Mouse (Mus musculus) brain, adult 2 months (tissue): ENCODE measurements around the gene Tmub2.

ENCODE experiments used
- DNase-seq: peaks from one replicate; pipeline ENCODE4 v3.0.0; 2011; ENCODE audit warnings: low read depth, low spot score

The Tmub2 gene

GRCm38 (mm10) chr11:102284501-102285094, at the start of gene Tmub2:
Gene Tmub2, plus strand, starts transcription at chr11:102284931.
- DNase-seq: peak; percentile 99

DNA sequence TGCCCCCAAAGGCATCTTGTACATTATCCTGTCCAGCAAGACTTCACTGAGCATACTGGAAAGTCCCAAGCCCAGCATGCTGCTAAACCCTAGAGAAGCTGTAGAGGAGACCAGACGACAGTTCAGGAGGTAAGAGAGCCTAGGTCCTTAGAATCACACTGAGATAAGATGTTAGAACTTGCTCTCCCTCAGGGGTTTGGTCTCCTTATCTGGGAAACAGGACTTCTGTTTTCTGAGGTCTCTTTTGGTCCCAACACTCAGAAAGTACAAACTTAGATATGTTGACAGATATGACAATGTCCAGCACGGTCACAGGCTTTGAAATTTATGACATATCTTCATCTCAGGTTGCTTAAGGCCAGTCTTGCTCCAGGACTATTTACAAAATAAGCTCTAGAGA, 48.7 kb upstream of the Tmub2 start:
- DNase-seq: no peak

- DNase-seq: no peak
Measured at GRCm38 (mm10) chr11:102240636-102241035, 44.1 kb upstream of the Tmub2 start.

GRCm38 (mm10) chr11:102241246-102241645, 43.5 kb upstream of the Tmub2 start:
- no peak for DNase-seq

DNA sequence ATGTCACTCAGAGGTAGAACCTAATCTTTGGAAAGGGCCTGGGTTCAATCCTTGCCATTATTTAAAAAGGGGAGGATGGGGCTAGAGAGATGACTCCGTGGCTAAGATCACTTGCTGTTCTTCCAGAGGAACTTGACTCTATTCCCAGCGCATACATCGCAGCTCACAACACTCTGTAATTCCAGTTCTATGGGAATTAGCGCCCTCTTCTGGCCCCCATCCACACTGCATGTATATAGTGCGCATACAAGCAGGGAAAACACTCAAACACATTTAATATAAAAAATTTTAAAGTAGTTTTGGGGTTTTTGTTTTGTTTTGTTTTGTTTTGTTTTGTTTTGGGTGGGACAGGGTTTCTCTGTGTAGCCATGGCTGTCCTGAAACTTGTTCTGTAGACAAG, 42.9 kb upstream of the Tmub2 start:
- no peak for DNase-seq

- DNase-seq: peak; percentile 96
Measured at GRCm38 (mm10) chr11:102244926-102245449, 39.7 kb upstream of the Tmub2 start.

GRCm38 (mm10) chr11:102245581-102246272, 39.0 kb upstream of the Tmub2 start:
- DNase-seq: no peak

- DNase-seq: no peak
Measured at GRCm38 (mm10) chr11:102246273-102246635, 38.5 kb upstream of the Tmub2 start.

- no peak for DNase-seq
Measured at GRCm38 (mm10) chr11:102246871-102247270, 37.9 kb upstream of the Tmub2 start.

DNA sequence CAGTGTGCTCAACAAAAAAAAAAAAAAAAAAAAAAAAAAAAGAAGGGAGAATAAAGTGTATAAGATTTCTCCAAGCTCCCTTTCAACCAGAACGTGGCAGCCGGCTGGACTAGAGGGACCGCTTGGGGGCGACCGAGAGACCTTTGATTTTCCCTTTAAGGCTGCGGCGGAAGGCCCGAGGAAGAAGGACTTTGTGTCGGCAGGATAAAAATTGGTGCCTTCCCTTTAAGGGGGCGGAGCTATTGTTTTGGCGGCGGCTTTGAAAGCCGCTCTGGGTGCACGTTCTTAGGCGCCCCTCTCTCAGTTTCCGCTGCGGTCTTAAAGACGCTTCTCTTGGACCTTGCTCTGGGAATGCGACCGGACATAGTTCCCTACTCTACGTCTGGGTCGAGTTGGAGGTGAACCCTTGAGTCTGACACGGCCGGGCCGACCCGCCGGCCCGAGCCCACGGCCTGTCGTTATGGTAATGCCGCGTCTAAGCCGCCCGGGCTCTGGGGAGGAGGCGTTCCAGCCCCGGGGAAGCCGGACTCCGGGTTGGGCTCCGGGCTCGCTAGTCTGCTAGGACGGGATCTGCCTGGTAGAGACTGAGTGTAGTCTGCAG, 36.0 kb upstream of the Tmub2 start, which contains the start of gene BC030867:
Gene BC030867, plus strand, starts transcription at position 253 of the 601 bp plus-strand sequence.
- DNase-seq: peak; percentile 97

GRCm38 (mm10) chr11:102249351-102250090, 35.2 kb upstream of the Tmub2 start:
- DNase-seq: no peak

DNA sequence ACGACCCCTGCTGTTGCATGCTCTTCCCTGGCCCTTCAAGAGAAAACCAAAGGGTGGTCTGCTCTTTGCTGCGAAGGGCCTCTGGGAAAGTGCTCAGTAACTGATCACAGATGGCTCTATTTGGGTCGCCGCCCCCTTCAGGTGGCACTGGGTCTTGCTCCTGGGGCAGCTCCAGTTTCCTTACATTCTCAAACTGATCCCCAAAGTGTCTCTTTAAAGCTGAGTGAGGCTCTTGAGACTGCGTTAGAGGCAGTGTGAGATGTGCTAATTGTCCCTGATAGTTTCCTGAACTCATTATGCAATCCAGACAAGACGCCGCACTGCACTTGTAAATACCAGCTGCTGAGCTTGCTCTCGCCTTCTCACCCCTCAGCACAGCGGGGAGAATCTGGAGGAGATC, 27.2 kb upstream of the Tmub2 start:
- DNase-seq: peak; percentile 70

GRCm38 (mm10) chr11:102258095-102258494, 26.6 kb upstream of the Tmub2 start:
- no peak for DNase-seq

- peak; percentile 12 for DNase-seq
Measured at GRCm38 (mm10) chr11:102258521-102258920, 26.2 kb upstream of the Tmub2 start.

- no peak for DNase-seq
Measured at GRCm38 (mm10) chr11:102263211-102263610, 21.5 kb upstream of the Tmub2 start.

DNA sequence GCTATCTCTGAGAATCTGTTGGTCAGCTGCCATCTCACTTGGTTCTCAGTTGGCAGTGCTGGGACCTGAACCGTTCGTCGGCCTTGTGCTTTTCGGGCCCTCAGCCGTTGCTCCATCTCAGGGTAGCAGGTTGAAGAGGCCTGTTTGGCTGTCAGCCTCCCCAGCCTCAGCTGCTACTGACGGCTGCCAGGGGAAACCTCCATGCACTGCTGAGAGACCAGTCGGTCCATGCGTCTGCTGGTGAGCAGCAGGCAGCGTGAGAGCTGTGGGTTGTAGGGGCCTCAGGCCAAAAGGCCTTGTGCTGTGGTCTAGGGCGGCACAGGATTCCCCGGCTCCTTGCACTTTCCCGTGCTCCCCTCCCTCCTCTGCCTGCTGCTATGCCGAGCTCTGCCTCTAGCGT, 18.9 kb upstream of the Tmub2 start:
- DNase-seq: peak; percentile 78

GRCm38 (mm10) chr11:102266631-102267355, 17.9 kb upstream of the Tmub2 start:
- DNase-seq: no peak

GRCm38 (mm10) chr11:102267480-102267879, 17.3 kb upstream of the Tmub2 start:
- peak; percentile 92 for DNase-seq

DNA sequence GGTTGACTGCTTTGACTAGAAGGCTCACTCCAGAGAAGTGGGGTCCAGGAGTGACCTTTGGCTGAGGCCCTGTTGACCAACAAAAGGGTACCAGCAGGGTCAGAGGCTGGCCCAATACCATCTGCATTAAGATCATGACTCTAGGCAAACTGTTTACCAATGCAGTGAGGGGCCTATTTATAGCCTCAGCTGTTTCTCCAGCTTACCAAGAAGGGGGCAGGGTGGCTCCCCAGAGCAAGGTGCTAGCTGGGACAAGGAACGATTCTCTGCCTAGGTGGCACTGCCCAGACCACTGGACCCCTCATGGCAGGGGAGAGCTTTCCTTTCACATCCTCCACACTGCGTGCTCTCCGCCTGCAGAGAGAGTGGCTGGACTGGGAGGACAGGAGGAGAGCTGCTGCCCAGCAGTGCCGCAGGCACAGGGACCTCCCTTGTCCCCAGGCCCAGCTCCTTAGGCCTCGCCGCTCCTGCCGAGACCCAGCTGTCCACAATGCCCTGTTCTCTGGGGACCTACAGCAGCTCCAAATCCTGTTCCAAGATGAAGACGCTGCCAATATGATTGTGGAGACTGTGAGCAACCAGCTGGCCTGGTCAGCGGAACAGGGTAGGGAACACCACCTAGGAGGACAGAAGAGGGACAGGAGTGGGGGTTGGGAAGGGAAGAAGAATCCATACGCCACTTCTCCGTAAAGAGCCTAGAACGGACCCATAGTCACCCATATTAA, 16.0 kb upstream of the Tmub2 start, which contains the start of gene Asb16:
Gene Asb16, plus strand, starts transcription at position 224 of the 725 bp plus-strand sequence.
- no peak for DNase-seq

GRCm38 (mm10) chr11:102276411-102276915, 8.3 kb upstream of the Tmub2 start:
- peak; percentile 70 for DNase-seq
